Mouse (Mus musculus): ENCODE data around the gene Gps2. TPM values are rescaled to one million over a fixed set of nuclear protein-coding genes. Genes with fewer than 3 reads are reported as not detected.
A peak's percentile ranks its signal among the peaks of the same experiment; 100 is the strongest.
"Not testable (repeated sequence)": the region's sequence is repeated elsewhere in the genome, so short reads cannot be mapped to it uniquely, and the experiment has no call there.

Gps2 gene
- polyA plus RNA-seq, 3 experiments from 2014 or later, result 91.9 to 128 (median 122) TPM

- not testable (repeated sequence) for ATAC-seq
These were observed 3.1 kb downstream of the Gps2 start for GRCm38 (mm10) chr11:69916652-69917378.

- ATAC-seq, result no peak
These were observed 3.8 kb downstream of the Gps2 start for GRCm38 (mm10) chr11:69917379-69917948.

GRCm38 (mm10) chr11:69918118-69918517 is 4.4 kb downstream of the Gps2 start:
- no peak for ATAC-seq

- ATAC-seq, result no peak
These were observed 5.4 kb downstream of the Gps2 start for GRCm38 (mm10) chr11:69919053-69919452.

- peak; percentile 46 for ATAC-seq
These were observed 6.1 kb downstream of the Gps2 start for GRCm38 (mm10) chr11:69919661-69920265.

GRCm38 (mm10) chr11:69920266-69921031 is 6.8 kb downstream of the Gps2 start:
- no peak for ATAC-seq

GRCm38 (mm10) chr11:69921114-69922011 is 7.7 kb downstream of the Gps2 start, which contains the start of gene Eif5a:
Eif5a (minus strand) TSS chr11:69921958.
- peak; percentile 76 for ATAC-seq

- ATAC-seq, result no peak
These were observed 8.5 kb downstream of the Gps2 start for GRCm38 (mm10) chr11:69922012-69922756.

- ATAC-seq, result no peak
These were observed 9.1 kb downstream of the Gps2 start for GRCm38 (mm10) chr11:69922796-69923195.

- no peak for ATAC-seq
These were observed 13.8 kb downstream of the Gps2 start for GRCm38 (mm10) chr11:69927501-69927900.

GRCm38 (mm10) chr11:69929712-69930111 is 16.0 kb downstream of the Gps2 start:
- no peak for ATAC-seq

GRCm38 (mm10) chr11:69930176-69930575 is 16.5 kb downstream of the Gps2 start:
- ATAC-seq, result not testable (repeated sequence)

GRCm38 (mm10) chr11:69930967-69931537 is 17.4 kb downstream of the Gps2 start:
- no peak for ATAC-seq

- ATAC-seq, result no peak
These were observed 18.1 kb downstream of the Gps2 start for GRCm38 (mm10) chr11:69931769-69932168.

GRCm38 (mm10) chr11:69932254-69932653 is 18.6 kb downstream of the Gps2 start:
- no peak for ATAC-seq

GRCm38 (mm10) chr11:69933066-69933465 is 19.4 kb downstream of the Gps2 start:
- no peak for ATAC-seq

GRCm38 (mm10) chr11:69934169-69934568 is 20.5 kb downstream of the Gps2 start:
- ATAC-seq, result peak; percentile 71

GRCm38 (mm10) chr11:69934681-69935080 is 21.0 kb downstream of the Gps2 start:
- ATAC-seq, result no peak

GRCm38 (mm10) chr11:69935137-69935879 is 21.6 kb downstream of the Gps2 start, which contains the start of gene Ybx2:
Ybx2 (plus strand) TSS chr11:69935796.
- ATAC-seq, result peak; percentile 78

- ATAC-seq, result no peak
These were observed 22.5 kb downstream of the Gps2 start for GRCm38 (mm10) chr11:69936156-69936555.

Measured in inflammation-experienced regulatory T-cells, adult 6 months (primary cell).